Mouse (Mus musculus): ENCODE measurements around the gene Cdk5. TPM values are rescaled to one million over a fixed set of nuclear protein-coding genes. Genes with fewer than 3 reads are reported as not detected.
"Not testable (repeated sequence)": the region's sequence is repeated elsewhere in the genome, so short reads cannot be mapped to it uniquely, and the experiment has no call there.

The Cdk5 gene
- polyA plus RNA-seq, 1 experiment from 2014 or later = 127 TPM

GRCm38 (mm10) chr5:24408651-24409050 lies 14.7 kb downstream of the Cdk5 start:
- Histone ChIP-seq H3K27me3 (replicated peaks; ENCODE audit: control insufficient read depth, insufficient read depth, low read length) (no peaks in the 10 kb centered on the region), H3K27ac (ENCODE audit: low read length) (no peak overlapping the region), H3K4me1 (replicated peaks; ENCODE audit: control insufficient read depth, insufficient read depth, low read length) (no peaks in the 10 kb centered on the region), H3K36me3 (ENCODE audit: control insufficient read depth, insufficient read depth) (no peaks in the 10 kb centered on the region; the same call in 1 of the 2 replicates), H3K9ac (replicated peaks; ENCODE audit: low read depth, low read length) (no peak overlapping the region), H3K9me3 (ENCODE audit: control insufficient read depth, low read length) (no peaks in the 10 kb centered on the region), H3K4me2 (ENCODE audit: low read length) (no peak overlapping the region), H3K4me3 (replicated peaks; ENCODE audit: low read length) (no peak overlapping the region)
- ATAC-seq = no peak
- 88% methylated on average over 13 of the region's 13 CpGs for WGBS

GRCm38 (mm10) chr5:24405389-24405876 lies 17.9 kb downstream of the Cdk5 start:
- Histone ChIP-seq H3K4me1 (replicated peaks; ENCODE audit: control insufficient read depth, insufficient read depth, low read length) (no peaks in the 10 kb centered on the region), H3K27me3 (replicated peaks; ENCODE audit: control insufficient read depth, insufficient read depth, low read length) (no peaks in the 10 kb centered on the region), H3K4me2 (ENCODE audit: low read length) (no peak overlapping the region), H3K36me3 (ENCODE audit: control insufficient read depth, insufficient read depth) (peaks cover 4% of the 10 kb centered on the region; the same call in 1 of the 2 replicates), H3K9ac (replicated peaks; ENCODE audit: low read depth, low read length) (no peak overlapping the region), H3K9me3 (ENCODE audit: control insufficient read depth, low read length) (no peaks in the 10 kb centered on the region), H3K4me3 (replicated peaks; ENCODE audit: low read length) (no peak overlapping the region), H3K27ac (ENCODE audit: low read length) (no peak overlapping the region)
- WGBS = 69% methylated on average over 3 of the region's 3 CpGs
- no peak for ATAC-seq

- H3K4me1 ChIP-seq (replicated peaks; ENCODE audit: control insufficient read depth, insufficient read depth, low read length) = no peaks in the 10 kb centered on the region
- peaks cover 4% of the 10 kb centered on the region; the same call in 1 of the 2 replicates for H3K36me3 ChIP-seq (ENCODE audit: control insufficient read depth, insufficient read depth)
- no peak overlapping the region for H3K4me3 ChIP-seq (replicated peaks; ENCODE audit: low read length)
- no peak overlapping the region for H3K4me2 ChIP-seq (ENCODE audit: low read length)
- no peak overlapping the region for H3K9ac ChIP-seq (replicated peaks; ENCODE audit: low read depth, low read length)
- H3K27me3 ChIP-seq (replicated peaks; ENCODE audit: control insufficient read depth, insufficient read depth, low read length) = no peaks in the 10 kb centered on the region
- no peak for ATAC-seq
- WGBS = 83% methylated on average over 6 of the region's 6 CpGs
- H3K9me3 ChIP-seq (ENCODE audit: control insufficient read depth, low read length) = no peaks in the 10 kb centered on the region
- no peak overlapping the region for H3K27ac ChIP-seq (ENCODE audit: low read length)
Measured at GRCm38 (mm10) chr5:24404594-24405360, 18.6 kb downstream of the Cdk5 start.

GRCm38 (mm10) chr5:24401969-24402368 lies 21.4 kb downstream of the Cdk5 start:
- no peak overlapping the region for H3K27ac ChIP-seq (ENCODE audit: low read length)
- no peaks in the 10 kb centered on the region for H3K27me3 ChIP-seq (replicated peaks; ENCODE audit: control insufficient read depth, insufficient read depth, low read length)
- no peaks in the 10 kb centered on the region for H3K9me3 ChIP-seq (ENCODE audit: control insufficient read depth, low read length)
- no peak for ATAC-seq
- H3K9ac ChIP-seq (replicated peaks; ENCODE audit: low read depth, low read length) = no peak overlapping the region
- WGBS = 67% methylated on average over 9 of the region's 9 CpGs
- H3K4me3 ChIP-seq (replicated peaks; ENCODE audit: low read length) = no peak overlapping the region
- no peaks in the 10 kb centered on the region for H3K4me1 ChIP-seq (replicated peaks; ENCODE audit: control insufficient read depth, insufficient read depth, low read length)
- peaks cover 4% of the 10 kb centered on the region; the same call in 1 of the 2 replicates for H3K36me3 ChIP-seq (ENCODE audit: control insufficient read depth, insufficient read depth)
- no peak overlapping the region for H3K4me2 ChIP-seq (ENCODE audit: low read length)

- no peak overlapping the region for H3K9ac ChIP-seq (replicated peaks; ENCODE audit: low read depth, low read length)
- H3K36me3 ChIP-seq (ENCODE audit: control insufficient read depth, insufficient read depth) = peaks cover 4% of the 10 kb centered on the region; the same call in 1 of the 2 replicates
- H3K9me3 ChIP-seq (ENCODE audit: control insufficient read depth, low read length) = no peaks in the 10 kb centered on the region
- H3K27ac ChIP-seq (ENCODE audit: low read length) = no peak overlapping the region
- no peak for ATAC-seq
- no peak overlapping the region for H3K4me3 ChIP-seq (replicated peaks; ENCODE audit: low read length)
- no peak overlapping the region for H3K4me2 ChIP-seq (ENCODE audit: low read length)
- no peaks in the 10 kb centered on the region for H3K4me1 ChIP-seq (replicated peaks; ENCODE audit: control insufficient read depth, insufficient read depth, low read length)
- H3K27me3 ChIP-seq (replicated peaks; ENCODE audit: control insufficient read depth, insufficient read depth, low read length) = no peaks in the 10 kb centered on the region
- WGBS = 94% methylated on average over 5 of the region's 5 CpGs
Measured at GRCm38 (mm10) chr5:24400911-24401605, 22.3 kb downstream of the Cdk5 start.

GRCm38 (mm10) chr5:24400362-24400761 lies 23.0 kb downstream of the Cdk5 start:
- no peak overlapping the region for H3K4me3 ChIP-seq (replicated peaks; ENCODE audit: low read length)
- 93% methylated on average over 11 of the region's 11 CpGs for WGBS

GRCm38 (mm10) chr5:24399686-24400085 lies 23.6 kb downstream of the Cdk5 start:
- H3K36me3 ChIP-seq (ENCODE audit: control insufficient read depth, insufficient read depth) = peaks cover 4% of the 10 kb centered on the region; the same call in 1 of the 2 replicates
- no peak overlapping the region for H3K4me2 ChIP-seq (ENCODE audit: low read length)
- no peaks in the 10 kb centered on the region for H3K27me3 ChIP-seq (replicated peaks; ENCODE audit: control insufficient read depth, insufficient read depth, low read length)
- H3K27ac ChIP-seq (ENCODE audit: low read length) = no peak overlapping the region
- peaks cover 7% of the 10 kb centered on the region for H3K4me1 ChIP-seq (replicated peaks; ENCODE audit: control insufficient read depth, insufficient read depth, low read length)
- WGBS = 90% methylated on average over 10 of the region's 10 CpGs
- H3K9me3 ChIP-seq (ENCODE audit: control insufficient read depth, low read length) = no peaks in the 10 kb centered on the region
- H3K9ac ChIP-seq (replicated peaks; ENCODE audit: low read depth, low read length) = no peak overlapping the region
- no peak overlapping the region for H3K4me3 ChIP-seq (replicated peaks; ENCODE audit: low read length)
- no peak for ATAC-seq

More at GRCm38 (mm10) chr5:24400362-24400761, 23.0 kb downstream of the Cdk5 start:
- no peak overlapping the region for H3K27ac ChIP-seq (ENCODE audit: low read length)
- ATAC-seq = no peak
- no peak overlapping the region for H3K4me2 ChIP-seq (ENCODE audit: low read length)
- H3K27me3 ChIP-seq (replicated peaks; ENCODE audit: control insufficient read depth, insufficient read depth, low read length) = no peaks in the 10 kb centered on the region
- H3K36me3 ChIP-seq (ENCODE audit: control insufficient read depth, insufficient read depth) = peaks cover 4% of the 10 kb centered on the region; the same call in 1 of the 2 replicates
- peaks cover under 1% of the 10 kb centered on the region; the same call in 1 of the 2 replicates for H3K4me1 ChIP-seq (replicated peaks; ENCODE audit: control insufficient read depth, insufficient read depth, low read length)
- H3K9me3 ChIP-seq (ENCODE audit: control insufficient read depth, low read length) = no peaks in the 10 kb centered on the region
- H3K9ac ChIP-seq (replicated peaks; ENCODE audit: low read depth, low read length) = no peak overlapping the region

GRCm38 (mm10) chr5:24396254-24396653 lies 27.1 kb downstream of the Cdk5 start:
- not testable (repeated sequence) for H3K36me3 ChIP-seq (ENCODE audit: control insufficient read depth, insufficient read depth); H3K9me3 ChIP-seq (ENCODE audit: control insufficient read depth, low read length); H3K4me1 ChIP-seq (replicated peaks; ENCODE audit: control insufficient read depth, insufficient read depth, low read length); H3K4me3 ChIP-seq (replicated peaks; ENCODE audit: low read length); H3K27ac ChIP-seq (ENCODE audit: low read length); H3K4me2 ChIP-seq (ENCODE audit: low read length); ATAC-seq; H3K9ac ChIP-seq (replicated peaks; ENCODE audit: low read depth, low read length); H3K27me3 ChIP-seq (replicated peaks; ENCODE audit: control insufficient read depth, insufficient read depth, low read length)
- WGBS = 89% methylated on average over 6 of the region's 6 CpGs

GRCm38 (mm10) chr5:24394165-24394894 lies 29.0 kb downstream of the Cdk5 start:
- H3K9ac ChIP-seq (replicated peaks; ENCODE audit: low read depth, low read length) = peak overlapping the region; percentile 73
- ATAC-seq = peak; percentile 98
- H3K27me3 ChIP-seq (replicated peaks; ENCODE audit: control insufficient read depth, insufficient read depth, low read length) = peaks cover 3% of the 10 kb centered on the region; the same call in 1 of the 2 replicates
- WGBS = 1% methylated on average over 36 of the region's 36 CpGs
- H3K27ac ChIP-seq (ENCODE audit: low read length) = peak overlapping the region; percentile 84
- peak overlapping the region; percentile 76 for H3K4me3 ChIP-seq (replicated peaks; ENCODE audit: low read length)
- peaks cover 7% of the 10 kb centered on the region for H3K4me1 ChIP-seq (replicated peaks; ENCODE audit: control insufficient read depth, insufficient read depth, low read length)
- H3K9me3 ChIP-seq (ENCODE audit: control insufficient read depth, low read length) = no peaks in the 10 kb centered on the region
- peak overlapping the region; percentile 64 for H3K4me2 ChIP-seq (ENCODE audit: low read length)
- no peaks in the 10 kb centered on the region for H3K36me3 ChIP-seq (ENCODE audit: control insufficient read depth, insufficient read depth)
